Mouse (Mus musculus) neural tube, embryonic 14.5 days (tissue): ENCODE data around the gene Narfl. TPM values are rescaled to one million over a fixed set of nuclear protein-coding genes. Genes with fewer than 3 reads are reported as not detected.

Experiments
- ATAC-seq: fragments of 200-750 bp; cut with Nextera tagmentation; 2 replicates; pipeline ENCODE4 v1.8.0; 2017; ENCODE audit warnings: low read depth, mild to moderate bottlenecking, moderate TSS enrichment, moderate library complexity
- H3K27ac ChIP-seq: fragments of 300-500 bp; sonication (generic); 2 replicates; pipeline ENCODE4 v1.5.1; 2014; ENCODE audit warnings: low read depth, mild to moderate bottlenecking, control low read depth, low read length, moderate library complexity, mixed read lengths
- H3K27me3 ChIP-seq: fragments of 300-500 bp; sonication (generic); 2 replicates; pipeline ENCODE4 v1.6.1; 2014; ENCODE audit warnings: low read length; ENCODE audit not compliant: control insufficient read depth, insufficient read depth
- H3K36me3 ChIP-seq: fragments of 300-500 bp; sonication (generic); 2 replicates; pipeline ENCODE4 v1.6.1; 2014; ENCODE audit warnings: low read length, mixed read lengths; ENCODE audit not compliant: control insufficient read depth, insufficient read depth
- H3K4me1 ChIP-seq: fragments of 300-500 bp; sonication (generic); 2 replicates; pipeline ENCODE4 v1.6.1; 2014; ENCODE audit warnings: low read length; ENCODE audit not compliant: control insufficient read depth, insufficient read depth
- H3K4me2 ChIP-seq: fragments of 300-500 bp; sonication (generic); 2 replicates; pipeline ENCODE4 v1.6.1; 2014; ENCODE audit warnings: mild to moderate bottlenecking, low read depth, low read length, control low read depth
- H3K4me3 ChIP-seq: fragments of 300-500 bp; sonication (generic); 2 replicates; pipeline ENCODE4 v1.5.1; 2014; ENCODE audit warnings: low read depth, low read length, control low read depth, mixed read lengths
- H3K9ac ChIP-seq: fragments of 300-500 bp; sonication (generic); replicated peaks from 2 replicates; pipeline ENCODE4 v1.6.1; 2014; ENCODE audit warnings: low read depth, mild to moderate bottlenecking, control low read depth, low read length, mixed read lengths
- H3K9me3 ChIP-seq: fragments of 300-500 bp; sonication (generic); 2 replicates; pipeline ENCODE4 v1.6.1; 2016; ENCODE audit warnings: low read length; ENCODE audit not compliant: control insufficient read depth
- WGBS: fragments of 180-500 bp; shearing (Covaris S2); extraction: QIAGEN DNeasy Blood & Tissue Kit; methylation state at CpG from one replicate; pipeline ENCODE4 v1.1.7; 2014; 5-methylcytosine and 5-hydroxymethylcytosine counted together
- polyA plus RNA-seq: library from polyadenylated mRNA; unstranded; fragments of >200 nt; fragmentation: Nextera tagmentation; extraction: Ambion mirVana; gene quantifications from 2 replicates; pipeline ENCODE4 v1.2.1, GENCODE M21; 2014

The Narfl gene
- polyA plus RNA-seq, 1 experiment from 2014 or later, result 25.4 TPM

DNA sequence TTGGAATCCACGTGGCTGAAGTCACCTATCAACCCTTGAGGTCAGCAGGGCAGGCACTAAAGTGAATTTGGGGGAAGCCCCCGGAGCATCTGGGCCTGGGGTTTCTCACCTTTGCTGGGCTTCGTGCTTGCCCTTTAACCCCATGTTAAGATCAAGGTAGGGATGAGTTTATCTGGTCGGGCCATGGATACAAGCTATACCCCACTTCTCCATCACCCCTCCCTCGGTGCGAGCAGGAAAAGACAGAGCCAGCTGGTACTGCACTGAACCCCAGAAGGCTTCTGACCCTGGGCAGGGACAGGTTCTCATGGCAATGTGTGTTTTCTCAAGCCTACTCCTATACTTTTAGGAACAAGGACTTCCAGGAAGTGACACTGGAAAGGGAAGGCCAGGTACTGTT is 7.8 kb downstream of the Narfl start:
- Histone ChIP-seq H3K4me2 (no peak overlapping the region), H3K36me3 (peaks cover 20% of the 10 kb centered on the region), H3K9ac (no peak overlapping the region), H3K4me1 (peaks cover 14% of the 10 kb centered on the region), H3K4me3 (no peak overlapping the region), H3K9me3 (no peaks in the 10 kb centered on the region), H3K27ac (no peak overlapping the region), H3K27me3 (no peaks in the 10 kb centered on the region)
- WGBS, result 86% methylated on average over 6 of the region's 6 CpGs
- no peak for ATAC-seq

DNA sequence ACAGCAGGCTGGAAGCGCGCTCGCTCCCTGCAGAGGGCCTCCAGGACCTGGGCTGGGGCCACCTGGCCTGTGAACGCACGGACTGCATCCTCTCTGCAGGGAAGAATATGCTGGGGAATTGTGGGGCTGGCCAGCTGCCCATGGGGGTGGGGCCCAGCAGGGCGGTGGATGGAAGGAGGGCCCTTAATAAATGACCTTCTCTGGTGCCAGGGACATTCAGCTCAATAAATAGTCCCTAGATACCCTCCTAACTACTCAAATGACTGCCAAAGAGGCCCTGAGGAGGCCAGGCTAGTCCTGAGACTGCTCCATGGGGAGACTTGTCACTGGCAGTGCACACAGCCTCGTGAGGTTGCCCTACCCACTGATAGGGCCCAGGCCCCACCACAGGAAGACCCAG is 9.5 kb downstream of the Narfl start:
- no peak overlapping the region for H3K4me3 ChIP-seq
- WGBS, result 63% methylated on average over 7 of the region's 7 CpGs
- peaks cover 20% of the 10 kb centered on the region for H3K36me3 ChIP-seq
- no peaks in the 10 kb centered on the region for H3K27me3 ChIP-seq
- no peak overlapping the region for H3K27ac ChIP-seq
- H3K9me3 ChIP-seq, result no peaks in the 10 kb centered on the region
- no peak for ATAC-seq
- H3K9ac ChIP-seq, result no peak overlapping the region
- peaks cover 14% of the 10 kb centered on the region for H3K4me1 ChIP-seq
- no peak overlapping the region for H3K4me2 ChIP-seq

GRCm38 (mm10) chr17:25783861-25784574 is 10.4 kb downstream of the Narfl start:
- no peak overlapping the region for H3K27ac ChIP-seq
- peak overlapping the region; percentile 78 for H3K9ac ChIP-seq
- WGBS, result 83% methylated on average over 15 of the region's 15 CpGs
- H3K4me2 ChIP-seq, result peak overlapping the region; percentile 88
- no peaks in the 10 kb centered on the region for H3K9me3 ChIP-seq
- peaks cover 20% of the 10 kb centered on the region for H3K36me3 ChIP-seq
- no peak for ATAC-seq
- peaks cover 14% of the 10 kb centered on the region for H3K4me1 ChIP-seq
- H3K4me3 ChIP-seq, result peak overlapping the region; percentile 77
- no peaks in the 10 kb centered on the region for H3K27me3 ChIP-seq

DNA sequence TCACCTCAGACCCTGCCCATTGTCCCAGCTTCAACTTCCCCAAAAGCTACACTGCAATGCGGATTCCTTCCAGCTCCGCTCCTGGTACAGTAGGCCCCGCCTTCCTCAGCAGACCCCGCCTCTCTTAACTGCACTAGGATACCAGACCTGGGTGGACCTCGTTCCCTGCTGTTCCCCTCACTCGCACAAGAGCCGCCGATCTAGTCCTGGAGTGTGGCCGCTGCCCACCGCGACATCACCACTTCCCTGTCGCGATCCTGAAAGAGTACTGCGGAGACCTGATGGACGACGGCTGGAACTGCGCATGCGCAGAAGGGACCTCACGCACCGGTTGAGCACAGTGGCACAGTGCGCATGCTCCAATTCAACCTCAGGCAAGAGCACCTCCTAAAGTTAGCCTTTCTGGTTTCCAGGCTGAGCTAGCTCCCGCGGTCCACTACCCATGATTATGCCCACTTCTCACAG is 11.7 kb downstream of the Narfl start, which contains the start of gene Haghl:
TSS of gene Haghl (minus strand) at position 393 of the 465 bp plus-strand sequence.
- no peaks in the 10 kb centered on the region for H3K9me3 ChIP-seq
- H3K36me3 ChIP-seq, result peaks cover 20% of the 10 kb centered on the region
- H3K27me3 ChIP-seq, result no peaks in the 10 kb centered on the region
- H3K4me2 ChIP-seq, result peak within 1 kb of the TSS; percentile 88
- H3K4me1 ChIP-seq, result peaks cover 14% of the 10 kb centered on the region
- peak within 1 kb of the TSS; percentile 78 for H3K9ac ChIP-seq
- peak; percentile 81 for ATAC-seq
- peak within 1 kb of the TSS; percentile 77 for H3K4me3 ChIP-seq
- WGBS, result under 1% methylated on average over 23 of the region's 23 CpGs
- H3K27ac ChIP-seq, result peak within 1 kb of the TSS; percentile 85

GRCm38 (mm10) chr17:25786280-25786679 is 12.7 kb downstream of the Narfl start, which contains the start of gene Ccdc78:
Ccdc78 (plus strand) TSS chr17:25786580.
- Histone ChIP-seq H3K9ac (peak within 1 kb of the TSS; percentile 78), H3K27me3 (no peaks in the 10 kb centered on the region), H3K36me3 (peaks cover 16% of the 10 kb centered on the region), H3K9me3 (no peaks in the 10 kb centered on the region), H3K4me3 (peak within 1 kb of the TSS; percentile 77), H3K4me2 (peak within 1 kb of the TSS; percentile 88), H3K27ac (peak within 1 kb of the TSS; percentile 85), H3K4me1 (peaks cover 23% of the 10 kb centered on the region)
- WGBS, result 84% methylated on average over 3 of the region's 3 CpGs
- no peak for ATAC-seq

DNA sequence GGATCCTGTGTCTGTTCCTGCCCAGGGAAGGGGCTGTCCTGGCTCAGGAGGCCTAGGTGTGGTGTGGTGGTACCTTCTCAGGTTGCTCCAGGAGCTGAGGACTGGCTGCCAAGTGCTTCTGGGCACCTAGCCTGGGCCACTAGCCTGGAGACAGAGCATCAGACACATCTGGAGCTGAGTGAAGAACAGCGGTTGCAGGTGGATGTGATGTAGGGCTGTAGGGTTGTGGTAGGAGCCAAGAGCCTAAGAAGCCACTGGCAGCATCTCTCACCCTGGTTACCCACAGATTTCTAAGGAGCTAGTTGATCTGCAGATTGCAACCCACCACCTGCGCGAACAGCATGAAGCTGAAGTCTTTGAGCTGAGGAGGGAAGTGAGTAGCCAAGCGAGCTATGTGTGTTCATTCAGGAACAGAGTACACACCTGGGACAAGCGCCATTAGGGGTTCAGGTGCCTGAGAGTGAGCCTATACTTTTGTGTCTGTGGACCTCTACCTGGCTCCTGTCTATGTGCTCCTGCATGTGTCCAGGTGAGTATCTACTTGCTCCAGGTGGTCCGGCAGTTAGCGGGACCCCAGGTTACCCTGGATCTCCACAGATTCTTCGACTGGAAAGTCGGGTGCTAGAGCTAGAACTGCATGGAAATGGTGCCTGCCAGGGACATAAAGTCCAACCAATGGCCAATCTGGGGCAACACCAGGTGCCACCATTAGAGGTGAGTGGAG is 13.4 kb downstream of the Narfl start:
- H3K4me1 ChIP-seq, result peaks cover 26% of the 10 kb centered on the region
- no peak overlapping the region for H3K9ac ChIP-seq
- H3K27me3 ChIP-seq, result no peaks in the 10 kb centered on the region
- ATAC-seq, result no peak
- H3K9me3 ChIP-seq, result no peaks in the 10 kb centered on the region
- H3K27ac ChIP-seq, result no peak overlapping the region
- H3K36me3 ChIP-seq, result peaks cover 11% of the 10 kb centered on the region
- no peak overlapping the region for H3K4me3 ChIP-seq
- H3K4me2 ChIP-seq, result no peak overlapping the region
- 95% methylated on average over 9 of the region's 9 CpGs for WGBS

DNA sequence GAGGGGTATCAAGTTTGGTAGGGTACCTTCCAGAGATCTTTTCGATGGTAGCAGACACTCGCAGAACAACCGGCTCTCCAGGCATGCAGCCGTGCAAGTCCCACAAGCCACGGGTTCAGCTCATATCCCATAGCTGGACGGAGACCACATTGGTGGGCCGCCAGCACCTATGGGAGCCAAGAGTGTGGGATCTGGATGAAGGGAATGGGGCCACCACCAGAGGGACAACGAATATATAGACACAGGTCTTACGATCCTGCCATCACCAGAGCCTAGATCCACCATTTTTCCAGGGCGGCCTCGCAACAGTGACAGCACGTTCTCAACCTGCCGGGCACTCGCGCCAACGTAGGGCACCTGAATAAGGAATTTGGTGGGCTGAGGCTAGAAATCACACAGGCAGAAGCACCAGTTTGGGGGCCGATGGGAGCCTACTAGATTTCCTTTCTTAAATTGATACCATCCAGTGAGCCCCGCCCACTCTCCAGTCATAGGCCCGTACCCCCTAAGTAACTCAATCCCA is 17.8 kb downstream of the Narfl start:
- H3K4me1 ChIP-seq, result peaks cover 28% of the 10 kb centered on the region
- peak overlapping the region; percentile 78 for H3K9ac ChIP-seq
- H3K4me2 ChIP-seq, result peak overlapping the region; percentile 77
- H3K27ac ChIP-seq, result peak overlapping the region; percentile 91
- peak; percentile 0; the same call in 1 of the 2 replicates for ATAC-seq
- WGBS, result 27% methylated on average over 19 of the region's 19 CpGs
- H3K4me3 ChIP-seq, result peak overlapping the region; percentile 75
- no peaks in the 10 kb centered on the region for H3K9me3 ChIP-seq
- H3K27me3 ChIP-seq, result no peaks in the 10 kb centered on the region
- H3K36me3 ChIP-seq, result no peaks in the 10 kb centered on the region; the same call in 1 of the 2 replicates

DNA sequence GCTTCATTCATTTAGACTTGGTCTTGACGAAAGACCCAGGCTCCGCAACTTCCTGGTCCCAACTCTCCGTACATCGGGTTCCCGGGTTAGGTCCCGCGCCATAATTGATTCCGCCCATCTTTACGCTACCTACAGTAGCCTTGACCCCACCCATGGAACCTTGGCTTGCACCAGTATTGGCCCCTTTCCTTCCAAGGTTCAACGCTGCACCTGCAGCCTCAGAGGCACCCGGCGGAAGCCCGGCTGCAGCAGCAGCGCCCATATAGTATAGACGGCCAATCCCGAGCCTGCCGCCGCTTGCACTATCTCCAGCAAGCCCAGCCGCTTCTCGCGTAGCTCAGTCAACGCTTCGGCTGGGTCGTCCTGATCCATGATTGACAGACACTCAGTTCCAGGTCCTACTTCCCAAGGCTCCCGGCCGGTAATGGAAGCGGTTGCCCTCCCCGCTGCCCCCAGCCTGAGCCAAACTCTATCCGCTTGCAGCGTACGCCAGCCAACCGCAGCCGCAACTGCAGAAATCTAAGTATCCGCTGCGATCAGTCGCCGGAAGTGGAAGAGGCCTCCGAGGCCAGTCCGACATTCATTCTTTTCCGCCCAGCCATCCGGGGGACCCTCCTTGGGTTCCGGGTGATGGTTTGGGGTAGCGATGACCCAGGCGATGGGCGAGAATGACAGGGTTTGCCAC is 18.4 kb downstream of the Narfl start:
- WGBS, result under 1% methylated on average over 45 of the region's 45 CpGs
- ATAC-seq, result peak; percentile 68
- Histone ChIP-seq H3K9ac (peak overlapping the region; percentile 78), H3K27ac (peak overlapping the region; percentile 91), H3K27me3 (no peaks in the 10 kb centered on the region), H3K4me2 (peak overlapping the region; percentile 77), H3K4me3 (peak overlapping the region; percentile 75), H3K9me3 (no peaks in the 10 kb centered on the region), H3K36me3 (no peaks in the 10 kb centered on the region; the same call in 1 of the 2 replicates), H3K4me1 (peaks cover 34% of the 10 kb centered on the region)
